Mouse (Mus musculus): ENCODE measurements around the gene Pidd1.
"Not testable (repeated sequence)": the region's sequence is repeated elsewhere in the genome, so short reads cannot be mapped to it uniquely, and the experiment has no call there.

The Pidd1 gene

DNA sequence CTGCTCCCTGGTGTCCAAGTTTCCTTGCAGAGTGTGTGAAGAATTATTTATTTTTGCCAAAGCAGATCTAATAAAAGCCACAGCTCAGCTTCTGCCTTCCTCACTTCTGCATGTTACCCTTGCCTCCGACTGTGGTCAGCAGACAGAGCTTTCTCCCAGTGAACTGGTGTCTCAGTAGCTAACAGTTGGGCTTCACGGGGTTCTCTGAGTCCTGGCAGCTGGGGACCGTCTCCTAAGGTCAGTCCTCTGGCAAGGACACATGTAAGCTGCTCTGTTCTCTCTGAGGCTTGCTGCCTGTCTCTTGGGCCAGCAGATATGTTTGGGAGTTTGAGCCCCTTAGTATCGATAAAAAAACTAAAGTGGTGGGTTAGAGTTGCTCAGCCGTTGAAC is 16.2 kb upstream of the Pidd1 start:
- in situ Hi-C loops (cut with MboI; ENCODE audit: low sequenced_read_pairs) = no loop called here

DNA sequence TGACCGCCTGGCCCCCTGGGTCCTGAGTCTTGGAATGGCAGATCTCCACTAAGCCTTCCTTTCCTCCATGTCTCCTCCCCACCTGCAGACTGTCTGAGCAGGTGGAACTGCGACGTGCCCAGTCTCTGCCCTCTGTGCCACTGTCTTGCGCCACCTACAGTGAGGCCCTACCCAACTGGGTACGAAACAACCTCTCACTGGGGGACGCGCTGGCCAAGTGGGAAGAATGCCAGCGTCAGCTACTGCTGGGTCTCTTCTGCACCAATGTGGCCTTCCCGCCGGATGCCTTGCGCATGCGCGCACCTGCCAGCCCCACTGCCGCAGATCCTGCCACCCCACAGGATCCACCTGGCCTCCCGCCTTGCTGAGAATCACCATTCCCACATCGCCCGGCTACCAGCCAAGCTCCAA is 15.5 kb upstream of the Pidd1 start:
- in situ Hi-C loops (cut with MboI; ENCODE audit: low sequenced_read_pairs) = no loop called here

DNA sequence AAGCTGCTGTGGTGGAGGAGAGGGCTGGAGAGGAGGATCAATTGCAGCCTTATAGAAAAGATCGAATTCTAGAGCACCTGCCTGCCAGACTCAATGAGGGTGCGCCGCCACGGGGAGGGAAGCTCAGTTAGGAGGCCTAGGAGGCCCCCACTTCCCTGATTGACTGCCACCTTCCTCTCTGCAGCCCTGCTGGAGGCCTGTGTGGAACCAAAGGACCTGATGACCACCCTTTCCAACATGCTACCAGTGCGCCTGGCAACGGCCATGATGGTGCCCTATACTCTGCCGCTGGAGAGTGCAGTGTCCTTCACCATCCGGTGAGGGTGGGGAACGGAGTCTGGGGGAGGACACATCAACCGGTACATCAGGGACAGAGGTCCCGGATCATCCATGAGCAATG is 14.8 kb upstream of the Pidd1 start:
- in situ Hi-C loops (cut with MboI; ENCODE audit: low sequenced_read_pairs) = no loop called here

DNA sequence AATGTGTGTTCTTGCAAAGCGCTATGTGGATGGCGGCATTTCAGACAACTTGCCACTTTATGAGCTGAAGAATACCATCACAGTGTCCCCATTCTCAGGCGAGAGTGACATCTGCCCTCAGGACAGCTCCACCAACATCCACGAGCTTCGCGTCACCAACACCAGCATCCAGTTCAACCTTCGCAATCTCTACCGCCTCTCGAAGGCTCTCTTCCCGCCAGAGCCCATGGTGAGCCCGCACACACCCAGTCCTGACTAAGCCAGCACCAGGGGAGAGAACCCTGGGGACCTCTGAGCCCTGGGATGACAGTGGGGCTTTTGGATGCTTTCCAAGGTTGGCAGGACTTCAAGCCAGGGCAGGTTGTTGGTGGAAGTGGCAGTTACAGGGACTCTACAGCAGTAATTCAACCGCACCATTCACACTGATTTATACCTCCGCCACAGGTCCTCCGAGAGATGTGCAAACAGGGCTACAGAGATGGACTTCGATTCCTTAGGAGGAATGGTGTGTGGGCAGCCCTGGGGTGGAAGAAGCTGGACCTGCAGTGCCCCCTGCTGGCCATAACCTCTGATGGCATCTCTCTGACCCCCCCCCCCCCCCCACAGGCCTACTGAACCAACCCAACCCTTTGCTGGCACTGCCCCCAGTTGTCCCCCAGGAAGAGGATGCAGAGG is 14.3 kb upstream of the Pidd1 start:
- in situ Hi-C loops (cut with MboI; ENCODE audit: low sequenced_read_pairs) = no loop called here

DNA sequence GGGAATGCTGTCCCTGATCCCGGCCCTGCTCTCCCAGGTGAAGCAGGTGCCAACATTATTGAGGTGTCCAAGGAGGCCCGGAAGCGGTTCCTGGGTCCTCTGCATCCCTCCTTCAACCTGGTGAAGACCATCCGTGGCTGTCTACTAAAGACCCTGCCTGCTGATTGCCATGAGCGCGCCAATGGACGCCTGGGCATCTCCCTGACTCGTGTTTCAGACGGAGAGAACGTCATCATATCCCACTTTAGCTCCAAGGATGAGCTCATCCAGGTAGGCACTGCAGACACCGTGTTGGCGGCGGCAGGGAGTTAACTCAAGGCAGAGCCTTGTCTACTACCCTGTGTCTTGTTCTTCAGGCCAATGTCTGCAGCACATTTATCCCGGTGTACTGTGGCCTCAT is 13.4 kb upstream of the Pidd1 start:
- in situ Hi-C loops (cut with MboI; ENCODE audit: low sequenced_read_pairs) = no loop called here

DNA sequence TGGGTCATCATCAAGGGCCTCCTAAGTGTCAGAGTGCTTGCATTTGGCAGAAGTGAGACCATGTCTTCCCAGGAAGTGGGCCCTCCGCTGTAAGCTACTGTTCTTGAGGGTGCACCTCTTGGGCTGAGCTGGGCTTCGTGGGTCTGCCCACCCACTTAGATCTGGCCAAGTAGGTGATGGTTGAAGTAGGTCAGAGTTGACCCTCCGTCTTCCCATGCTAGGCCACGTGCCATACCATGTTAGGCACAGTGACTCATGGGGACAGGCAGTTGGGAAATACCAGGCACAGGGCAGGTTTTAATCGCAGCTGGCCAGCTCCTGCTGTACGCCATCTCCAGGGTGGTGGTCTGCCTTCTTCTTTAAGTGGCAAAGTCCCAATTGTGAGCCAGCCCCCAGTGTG is 12.9 kb upstream of the Pidd1 start:
- in situ Hi-C loops (cut with MboI; ENCODE audit: low sequenced_read_pairs) = no loop called here

DNA sequence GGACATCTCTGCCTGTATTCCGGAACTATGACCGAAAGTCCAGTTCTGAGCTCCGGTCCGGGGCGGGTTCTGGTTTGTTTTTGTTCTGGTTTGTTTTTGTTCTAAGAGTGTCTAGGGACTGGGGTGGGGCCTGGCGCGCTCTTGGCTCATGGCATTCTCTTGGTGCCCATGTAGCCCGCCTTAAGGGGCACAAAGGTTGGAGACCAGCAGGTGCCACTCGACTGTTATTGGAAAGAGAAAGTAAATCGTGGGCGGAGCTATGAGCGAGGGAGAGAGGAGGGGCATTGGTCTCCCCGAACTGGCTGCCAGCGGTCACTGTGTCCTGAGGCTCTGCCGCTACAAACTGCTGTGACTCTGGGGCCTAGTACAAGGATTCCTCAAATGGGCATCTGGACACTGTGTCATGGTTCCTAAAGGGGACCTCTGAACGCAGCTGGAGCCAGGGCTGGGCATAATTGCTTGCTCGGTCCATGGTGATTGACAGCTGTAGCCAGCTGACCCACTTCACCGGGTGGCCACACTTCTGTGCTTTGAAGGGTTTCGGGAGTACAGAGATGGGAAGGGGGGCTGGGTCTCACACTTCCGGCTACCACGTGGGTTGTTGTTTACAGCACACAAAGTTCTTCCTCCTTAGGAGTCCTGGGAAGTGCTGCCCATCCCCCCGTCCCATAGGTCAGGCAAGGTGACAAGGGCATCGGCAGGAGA is 11.9 kb upstream of the Pidd1 start:
- in situ Hi-C loops (cut with MboI; ENCODE audit: low sequenced_read_pairs) = no loop called here

DNA sequence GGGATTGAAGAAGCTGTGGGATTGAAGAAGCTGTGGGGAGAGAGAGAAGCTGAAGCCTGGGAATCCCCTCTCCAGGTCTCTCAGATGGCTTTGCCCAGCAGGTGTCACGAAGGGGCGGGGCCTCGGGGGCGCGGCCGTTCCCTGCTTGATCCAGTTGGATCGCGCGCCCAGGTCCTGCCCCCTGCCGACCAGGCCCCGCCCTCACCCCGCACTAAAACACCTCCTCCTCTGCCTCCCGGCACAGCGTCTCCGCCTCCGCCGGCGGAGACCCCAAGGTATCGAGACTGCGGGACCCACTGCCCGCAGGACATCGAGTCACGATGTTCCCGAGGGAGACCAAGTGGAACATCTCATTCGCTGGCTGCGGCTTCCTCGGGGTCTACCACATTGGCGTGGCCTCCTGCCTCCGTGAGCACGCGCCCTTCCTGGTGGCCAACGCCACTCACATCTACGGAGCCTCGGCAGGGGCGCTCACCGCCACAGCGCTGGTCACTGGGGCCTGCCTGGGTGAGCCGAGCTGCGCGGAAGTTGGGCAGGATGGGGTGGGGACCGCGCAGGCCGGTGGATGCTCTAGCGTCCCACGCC is 11.2 kb upstream of the Pidd1 start, which contains the start of gene Pnpla2:
Gene Pnpla2, plus strand, starts transcription at position 232 of the 585 bp plus-strand sequence.
- in situ Hi-C loops (cut with MboI; ENCODE audit: low sequenced_read_pairs) = no loop called here

DNA sequence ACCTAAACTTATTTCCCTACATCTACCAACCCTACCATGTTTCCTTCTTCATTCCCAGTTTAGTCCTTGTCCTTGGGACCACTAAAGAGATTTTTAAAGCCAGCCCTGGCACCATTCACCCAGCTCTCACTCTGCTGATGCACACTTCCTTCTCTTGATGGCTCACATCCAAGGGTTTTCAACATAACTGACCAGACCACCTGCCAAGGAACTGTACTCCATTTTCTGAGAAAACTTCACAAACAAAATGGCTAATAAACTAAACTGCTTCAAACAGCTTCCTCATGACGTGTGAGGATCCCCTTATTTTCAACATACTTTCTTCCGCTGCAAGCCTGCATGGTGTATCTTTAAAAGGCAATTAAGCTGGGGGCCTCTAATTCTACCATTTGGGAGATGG is 9.8 kb upstream of the Pidd1 start:
- in situ Hi-C loops (cut with MboI; ENCODE audit: low sequenced_read_pairs) = no loop called here

DNA sequence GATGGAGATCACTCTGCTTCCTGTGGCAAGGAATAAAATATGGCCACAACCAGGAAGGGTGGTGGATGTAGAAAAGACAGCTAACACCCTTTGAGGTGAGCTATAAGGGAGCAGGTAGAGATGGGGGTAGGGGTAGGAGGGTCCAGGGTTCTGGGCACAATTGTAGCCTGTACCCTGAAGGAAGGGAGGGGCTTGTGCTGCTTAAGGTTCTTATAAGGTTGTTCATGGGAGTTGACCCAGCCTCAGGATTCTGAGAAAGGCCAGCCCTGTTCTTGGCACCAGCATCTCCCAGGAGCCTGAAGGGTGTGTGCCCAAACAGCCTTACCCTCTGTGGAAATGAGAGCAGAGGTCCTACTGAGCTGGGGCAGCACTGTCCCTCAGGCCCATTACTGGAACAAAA is 8.1 kb upstream of the Pidd1 start:
- in situ Hi-C loops (cut with MboI; ENCODE audit: low sequenced_read_pairs) = no loop called here

DNA sequence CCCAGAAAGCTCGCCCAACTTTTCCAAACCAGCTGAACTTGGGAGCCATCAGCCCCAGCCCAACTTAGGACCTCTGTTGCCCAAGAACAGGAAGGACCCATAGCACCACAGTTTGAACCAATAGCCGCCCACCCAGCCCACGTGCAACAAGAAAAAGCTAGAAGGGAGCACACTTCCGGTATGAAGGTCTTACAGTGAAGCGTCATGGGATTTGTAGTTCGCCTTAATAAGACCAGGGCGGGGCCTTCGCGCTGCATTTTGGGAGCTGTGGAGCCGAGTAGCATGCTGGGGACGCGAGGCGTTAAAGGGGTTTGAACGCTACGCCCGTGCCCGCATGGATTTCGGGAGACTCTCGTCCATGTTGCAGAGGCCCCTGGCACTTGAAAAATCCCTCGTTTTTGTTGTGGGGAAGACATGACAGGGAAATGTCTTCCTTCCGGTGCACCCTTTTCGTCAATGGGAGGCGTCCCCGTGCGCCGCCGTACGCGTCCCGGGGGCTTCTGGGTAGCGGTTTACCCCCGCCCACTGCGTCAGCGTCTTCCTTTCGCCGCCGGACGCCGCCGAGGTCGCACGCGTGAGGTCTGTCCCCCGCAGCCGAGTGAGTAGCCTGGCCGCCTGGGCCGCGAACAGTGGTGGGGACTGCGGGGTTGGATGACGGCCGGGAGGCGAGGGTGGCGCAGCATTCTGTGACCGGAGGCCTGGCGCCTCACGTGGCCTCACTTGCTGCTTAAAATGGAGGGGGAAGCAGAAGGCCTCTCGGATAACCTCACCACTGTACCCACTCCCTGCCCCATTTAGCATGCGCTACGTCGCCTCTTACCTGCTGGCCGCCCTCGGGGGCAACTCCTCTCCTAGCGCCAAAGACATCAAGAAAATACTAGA is 3.5 kb upstream of the Pidd1 start, which contains the start of gene Rplp2:
Gene Rplp2, plus strand, starts transcription at position 261 of the 882 bp plus-strand sequence.
- in situ Hi-C loops (cut with MboI; ENCODE audit: low sequenced_read_pairs) = no loop called here

DNA sequence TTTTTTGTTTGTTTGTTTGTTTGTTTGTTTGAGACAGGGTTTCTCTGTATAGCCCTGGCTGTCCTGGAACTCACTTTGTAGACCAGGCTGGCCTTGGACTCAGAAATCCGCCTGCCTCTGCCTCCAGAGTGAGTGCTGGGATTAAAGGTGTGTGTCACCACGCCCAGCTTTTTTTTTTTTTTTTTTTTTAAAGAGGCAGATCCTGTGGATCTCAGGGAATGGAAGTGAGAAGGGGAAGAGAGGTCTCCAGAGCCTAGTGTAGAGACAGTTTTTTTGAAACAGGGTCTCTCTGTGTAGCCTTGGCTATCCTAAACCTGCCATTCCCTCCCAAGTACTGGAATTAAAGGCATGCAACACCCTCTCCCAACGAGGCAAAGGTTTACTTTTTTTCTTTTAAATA is 2.5 kb upstream of the Pidd1 start:
- in situ Hi-C loops (cut with MboI; ENCODE audit: low sequenced_read_pairs) = not testable (repeated sequence)

DNA sequence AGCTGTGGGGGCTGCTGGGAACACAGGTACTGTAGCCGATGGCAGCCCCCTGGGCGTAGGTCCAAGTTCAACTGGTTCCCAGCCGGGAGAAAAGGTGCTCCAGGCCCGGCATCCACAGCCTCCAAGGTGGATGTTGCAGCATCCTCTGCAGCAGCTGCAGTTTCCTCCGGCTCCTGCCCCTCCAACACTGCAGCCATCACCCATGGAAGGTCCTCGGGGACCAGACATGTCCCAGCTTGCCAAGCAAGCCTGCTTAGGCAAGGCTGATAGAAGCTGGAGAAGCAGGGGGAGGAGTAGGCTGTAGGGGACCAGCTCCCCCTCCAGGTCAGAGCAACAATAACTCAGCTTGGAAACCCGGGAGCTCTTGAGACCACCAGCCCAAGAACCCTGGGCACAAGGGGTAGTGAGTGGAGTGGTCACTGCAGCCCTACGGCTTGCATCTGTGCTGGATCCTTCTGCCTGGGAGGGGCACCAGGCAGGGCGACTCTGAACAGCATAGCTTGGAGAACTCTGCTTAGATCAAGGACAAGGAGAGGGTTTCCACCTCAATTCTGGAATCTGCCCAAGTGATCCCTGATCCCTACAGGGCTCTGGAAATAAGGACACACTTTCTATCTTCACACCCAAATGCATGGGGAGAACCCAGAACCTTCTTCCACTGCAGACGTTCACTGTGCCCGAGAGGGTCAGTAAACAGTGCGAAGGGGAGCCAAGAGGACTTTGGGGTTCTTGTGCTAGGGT is 574 bp downstream of the Pidd1 start:
- in situ Hi-C loops (cut with MboI; ENCODE audit: low sequenced_read_pairs) = no loop called here

DNA sequence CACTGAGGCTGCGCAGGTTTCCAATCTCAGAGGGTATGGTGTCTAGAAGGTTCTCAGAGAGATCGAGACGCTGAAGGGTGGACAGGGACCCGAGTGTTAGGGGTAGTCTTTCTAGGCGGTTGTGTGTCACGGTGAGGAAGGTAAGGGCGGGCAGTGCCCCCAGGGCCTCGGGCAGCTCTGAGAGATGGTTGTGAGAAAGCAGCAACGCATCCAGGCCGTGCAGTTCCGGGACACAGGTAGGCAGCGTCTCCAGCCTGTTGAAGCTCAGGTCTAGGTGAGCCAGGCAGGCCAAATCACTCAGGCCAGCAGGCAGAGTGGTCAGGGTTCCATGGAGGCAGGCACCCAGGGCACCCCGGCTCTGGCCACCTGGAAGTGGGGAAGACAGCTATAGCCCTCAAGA is 1.6 kb downstream of the Pidd1 start:
- in situ Hi-C loops (cut with MboI; ENCODE audit: low sequenced_read_pairs) = no loop called here

DNA sequence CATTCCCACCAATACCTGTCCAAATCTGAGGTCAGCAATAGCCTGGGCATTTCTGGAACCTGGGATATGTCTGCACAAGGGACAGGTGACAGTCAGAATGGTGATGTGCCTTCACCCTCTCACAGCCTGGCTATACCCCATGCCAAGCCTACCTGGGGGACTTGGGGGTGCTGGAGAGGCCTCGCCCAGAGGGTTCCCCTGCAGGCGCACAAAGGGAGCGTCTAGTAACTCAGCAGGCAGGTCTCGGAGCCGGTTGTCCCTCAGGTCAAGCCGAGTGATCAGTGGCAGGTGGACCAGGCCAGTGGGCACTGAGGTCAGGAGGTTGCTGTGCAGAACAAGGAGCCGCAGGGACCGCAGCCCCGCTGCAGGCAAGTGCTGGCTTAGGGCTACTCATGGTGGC is 2.4 kb downstream of the Pidd1 start:
- in situ Hi-C loops (cut with MboI; ENCODE audit: low sequenced_read_pairs) = no loop called here

DNA sequence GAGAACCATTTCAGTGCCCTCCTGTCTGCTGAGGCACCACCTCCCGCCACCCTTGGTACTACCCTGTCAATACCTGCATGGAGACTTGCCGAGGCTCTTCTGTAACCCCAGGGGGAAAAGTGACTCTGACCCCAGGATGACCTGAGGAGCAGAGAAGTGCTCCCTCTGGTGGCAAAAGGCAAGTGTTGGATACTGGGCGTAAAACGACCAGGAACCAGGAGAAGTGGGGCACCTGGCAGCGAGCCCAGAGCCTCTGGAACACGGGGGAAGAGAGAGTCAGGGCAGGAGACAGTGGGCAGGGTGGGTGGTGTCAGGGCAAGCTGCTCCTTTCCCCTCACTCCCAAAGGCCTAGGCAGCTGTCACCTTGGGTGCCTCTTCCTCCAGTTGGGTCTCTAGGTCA is 3.2 kb downstream of the Pidd1 start:
- in situ Hi-C loops (cut with MboI; ENCODE audit: low sequenced_read_pairs) = no loop called here

DNA sequence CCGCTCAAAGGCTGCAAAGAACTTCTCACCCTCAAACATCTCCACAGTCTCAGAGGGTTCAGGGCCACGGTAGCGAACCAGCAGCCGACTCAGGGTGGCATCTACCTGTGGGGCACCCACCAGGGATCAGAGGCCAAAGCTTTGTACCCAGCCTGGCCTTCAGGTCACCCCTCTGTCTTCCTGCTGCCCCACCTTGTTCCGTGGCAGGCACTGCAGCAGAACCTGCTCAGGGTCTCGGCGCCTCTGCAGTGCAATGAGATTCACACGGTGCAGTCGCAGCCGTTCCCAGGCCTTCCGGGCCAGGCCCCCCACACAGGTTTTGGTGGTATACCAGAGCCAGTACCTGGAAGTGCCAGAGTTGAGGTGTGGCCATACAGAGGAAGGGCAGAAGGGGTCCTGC is 4.0 kb downstream of the Pidd1 start:
- in situ Hi-C loops (cut with MboI; ENCODE audit: low sequenced_read_pairs) = no loop called here

DNA sequence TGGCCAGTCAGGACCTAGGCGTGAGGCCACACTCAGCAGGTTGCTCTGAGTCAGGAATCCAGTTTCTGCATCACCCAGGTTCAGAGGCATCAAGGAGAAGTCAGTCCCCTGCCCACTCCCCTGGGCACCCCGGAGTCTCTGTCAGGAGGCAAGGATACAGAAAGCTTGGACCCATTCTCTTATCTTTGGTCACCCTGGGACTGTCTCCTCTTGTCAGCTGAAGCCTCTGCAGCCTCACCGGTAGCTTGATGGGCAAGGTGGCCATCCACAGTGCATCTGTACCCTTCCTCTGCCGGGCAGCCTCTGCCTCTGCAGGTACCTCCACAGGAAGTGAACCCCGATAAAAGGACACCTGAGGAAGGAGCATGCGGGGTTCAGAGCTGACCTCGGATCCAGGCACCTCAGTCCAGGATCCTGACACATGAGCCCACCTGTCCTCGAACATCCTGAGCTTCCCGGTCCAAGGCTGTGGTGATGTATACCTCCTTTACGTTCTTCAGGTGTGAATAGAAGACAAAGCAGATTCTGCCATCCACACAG is 4.6 kb downstream of the Pidd1 start:
- in situ Hi-C loops (cut with MboI; ENCODE audit: low sequenced_read_pairs) = no loop called here

DNA sequence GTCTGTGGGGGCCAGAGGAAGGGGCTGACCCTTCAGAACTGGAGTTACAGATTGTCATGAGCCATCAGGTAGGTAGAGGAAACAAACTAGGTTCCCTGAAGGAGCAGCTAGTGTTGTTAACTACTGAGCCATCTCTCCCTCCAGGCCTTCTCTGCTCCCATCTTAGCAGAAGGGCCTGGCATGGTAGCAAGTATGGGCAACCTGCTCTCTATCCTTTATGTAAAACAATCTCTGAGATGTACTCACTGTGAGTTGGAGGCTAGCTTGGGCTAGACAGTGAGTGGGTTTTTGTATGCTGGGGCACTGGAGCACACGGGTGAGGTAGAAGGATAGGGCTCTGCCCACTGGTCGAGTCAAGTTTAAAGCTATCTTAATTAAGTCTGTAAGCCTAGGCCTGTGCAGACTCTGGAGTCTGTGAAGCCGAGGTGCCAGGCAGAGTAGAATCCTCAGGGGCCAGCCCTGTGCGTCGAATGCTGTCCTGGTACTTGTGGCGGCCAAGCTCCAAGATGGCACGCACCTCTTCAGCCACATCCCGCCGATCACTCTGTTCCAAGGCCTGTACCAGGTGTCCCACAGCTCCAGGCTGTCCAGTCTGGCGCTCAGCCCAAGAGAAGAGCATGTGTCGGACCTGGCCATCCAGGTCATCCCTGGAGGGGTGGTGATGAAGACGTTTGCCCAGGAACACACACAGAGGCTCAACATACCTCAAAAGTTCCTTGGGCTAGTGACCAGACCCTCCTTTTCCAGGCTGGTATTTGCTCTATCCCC is 5.4 kb downstream of the Pidd1 start:
- in situ Hi-C loops (cut with MboI; ENCODE audit: low sequenced_read_pairs) = no loop called here
